Mouse (Mus musculus) left cerebral cortex, adult 9 months (tissue): ENCODE measurements around the gene Invs.
A peak's percentile ranks its signal among the peaks of the same experiment; 100 is the strongest.
"Not testable (repeated sequence)": the region's sequence is repeated elsewhere in the genome, so short reads cannot be mapped to it uniquely, and the experiment has no call there.

ENCODE experiments used
- DNase-seq, 2 experiments: peaks; one replicate each; pipeline ENCODE4 v3.0.0; 2022; ENCODE audit warnings: low spot score in 2 of 2

Gene Invs

DNA sequence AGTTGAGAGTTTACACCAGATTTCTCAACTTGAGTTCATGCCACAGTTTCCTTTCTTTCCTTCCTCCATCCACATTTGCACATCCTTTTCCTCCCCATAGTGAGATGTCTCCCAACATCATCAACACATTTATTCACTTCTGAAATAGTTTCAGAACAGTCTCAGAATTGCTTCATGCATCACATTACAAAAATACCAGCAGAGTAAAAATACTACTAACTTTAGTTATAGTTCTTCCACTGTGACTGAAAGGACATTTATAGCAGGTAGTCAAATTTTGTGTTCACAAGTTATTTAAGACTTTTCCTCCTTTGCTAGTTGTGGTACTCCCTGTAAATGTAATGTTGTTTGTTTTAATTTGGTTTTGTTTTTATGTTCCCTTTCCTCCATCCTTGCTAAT is 47.6 kb downstream of the Invs start:
- DNase-seq = no peak

DNA sequence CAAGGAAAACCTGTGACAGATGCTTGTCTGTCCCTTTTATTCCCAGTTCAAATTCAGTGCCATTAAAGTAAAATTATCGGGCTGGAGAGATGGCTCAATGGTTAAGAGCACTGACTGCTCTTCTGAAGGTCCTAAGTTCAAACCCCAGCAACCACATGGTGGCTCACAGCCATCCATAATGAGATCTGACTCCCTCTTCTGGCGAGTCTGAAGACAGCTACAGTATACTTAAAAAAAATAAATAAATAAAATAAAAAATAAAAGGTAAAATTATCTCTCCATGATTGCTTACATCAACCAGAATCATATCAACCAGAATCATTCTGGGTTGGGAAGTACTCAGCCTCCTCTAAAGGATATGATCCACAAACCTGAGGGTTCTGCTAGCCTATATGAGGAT is 48.5 kb downstream of the Invs start:
- DNase-seq = no peak

DNA sequence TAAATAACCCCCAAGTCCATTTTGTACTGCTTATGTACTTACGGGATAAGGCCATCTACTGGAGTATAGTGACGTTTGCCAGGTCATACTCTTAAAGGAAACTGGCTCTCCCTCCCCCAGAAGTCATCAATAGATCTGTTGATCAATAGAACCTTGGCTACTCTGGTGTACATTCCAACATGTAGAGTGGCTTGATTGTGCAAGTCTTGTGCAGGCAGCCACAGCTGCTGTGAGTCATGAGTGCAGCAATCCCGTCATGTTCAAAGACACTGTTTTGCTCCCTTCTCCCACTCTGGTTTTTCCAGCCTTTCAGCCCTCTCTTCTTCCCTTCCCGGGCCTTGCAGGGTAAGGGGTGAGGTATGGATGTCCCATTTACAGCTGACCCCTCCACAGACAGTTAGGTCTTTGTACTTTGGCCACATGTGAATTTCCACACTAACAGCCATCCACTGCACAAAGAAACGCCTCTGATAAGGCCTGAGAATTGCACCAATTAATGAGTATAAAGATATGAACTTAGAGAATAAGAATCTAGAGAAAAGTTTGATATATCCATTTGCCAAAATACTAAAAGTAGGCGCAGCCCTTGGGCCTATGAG is 53.0 kb downstream of the Invs start:
- DNase-seq = no peak

DNA sequence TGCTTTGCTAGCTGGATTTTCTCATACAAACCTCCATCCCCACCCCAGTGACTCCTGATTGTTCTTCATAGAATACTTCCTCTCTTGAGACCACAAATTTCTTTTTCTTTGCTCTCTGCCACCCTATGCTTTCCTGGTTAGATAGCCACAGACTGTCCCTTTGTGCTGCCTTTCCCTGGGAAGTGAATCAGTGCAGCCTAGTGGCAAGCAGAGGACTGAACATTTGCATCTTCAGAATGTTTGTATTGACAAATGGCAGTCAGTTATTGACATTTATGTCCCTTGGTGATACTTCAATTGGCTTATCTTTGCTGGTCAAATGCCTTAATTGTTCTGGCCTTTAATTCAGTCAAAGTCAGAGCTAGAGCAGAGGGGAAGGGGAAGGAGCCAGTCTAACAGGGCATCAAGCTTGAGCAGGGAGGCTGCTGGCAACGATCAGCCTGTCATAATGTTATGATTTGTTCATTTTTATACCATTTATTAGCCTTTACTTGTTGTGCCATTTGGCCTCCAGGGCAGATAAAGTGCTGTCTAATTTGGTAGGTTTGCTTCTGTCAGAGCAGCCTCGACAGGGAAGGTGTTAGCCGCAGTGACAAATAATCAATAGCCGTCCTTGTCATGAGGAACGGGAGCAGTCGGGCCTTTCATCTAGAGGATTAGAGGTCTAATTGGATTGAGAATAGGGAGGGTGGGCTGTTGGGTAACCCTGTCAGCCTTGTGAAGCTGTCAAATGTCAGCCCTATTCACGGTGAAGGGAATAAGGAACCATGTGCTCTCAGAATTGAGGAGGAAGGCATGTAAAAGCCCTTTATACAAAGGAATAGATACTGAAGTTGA is 55.6 kb downstream of the Invs start:
- no peak for DNase-seq

DNA sequence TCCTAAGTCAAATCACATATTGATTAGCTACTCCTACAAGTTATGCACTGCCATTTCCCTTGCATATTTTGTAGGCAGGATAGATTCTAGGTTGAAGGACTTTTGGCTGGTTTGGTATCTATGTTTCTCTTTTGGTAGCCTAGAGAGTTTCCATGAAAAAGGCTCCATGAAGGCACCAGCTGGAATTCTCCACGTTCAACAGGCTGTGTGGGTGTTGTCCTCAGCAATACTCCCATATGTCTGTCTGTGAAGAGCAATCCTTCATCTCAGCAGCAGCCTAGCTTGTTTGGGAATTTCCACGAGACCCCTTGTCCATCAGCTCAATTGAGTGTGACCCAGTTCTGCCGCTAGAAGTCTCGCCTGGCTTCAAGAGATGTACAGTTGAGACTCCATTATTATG is 63.1 kb downstream of the Invs start:
- no peak for DNase-seq

DNA sequence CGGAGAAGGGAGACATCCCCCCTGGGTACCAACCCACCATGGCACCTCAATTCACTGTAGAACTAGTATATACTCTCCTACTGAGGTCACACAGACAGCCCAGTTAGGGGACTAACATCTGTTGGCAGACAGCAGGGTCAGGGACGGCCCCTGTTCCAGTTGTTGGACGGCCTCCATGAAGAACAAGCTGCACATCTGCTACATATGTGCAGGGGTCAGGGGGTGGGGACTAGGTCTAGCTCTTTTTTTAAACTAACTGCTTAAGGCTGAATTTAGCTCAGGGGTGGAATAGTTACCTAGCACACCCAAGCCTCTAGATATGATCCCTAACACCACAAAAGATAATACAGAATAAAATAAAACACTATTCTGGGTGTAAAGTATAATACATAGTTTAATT is 82.8 kb downstream of the Invs start:
- no peak for DNase-seq

DNA sequence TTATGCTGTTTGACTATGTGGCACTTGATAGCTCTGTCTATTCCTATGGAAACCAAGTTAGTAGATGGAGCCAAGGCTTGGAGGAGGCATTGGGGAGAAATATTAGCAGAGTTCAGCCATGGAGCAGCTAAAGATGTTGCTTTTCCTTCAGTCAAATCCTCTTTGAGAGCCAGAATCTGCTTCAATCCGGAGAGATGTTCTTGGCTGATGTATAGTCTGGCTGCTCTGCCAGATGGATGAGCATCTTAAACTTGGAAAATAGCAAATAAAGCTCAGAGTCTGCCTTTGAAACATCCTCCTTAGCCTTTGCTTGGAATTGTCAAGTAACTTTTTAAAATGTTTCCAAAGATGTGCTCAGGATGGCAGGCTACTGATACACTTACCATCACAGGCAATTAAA is 91.5 kb downstream of the Invs start:
- DNase-seq = peak in 1 of 2 experiments; percentile 9

DNA sequence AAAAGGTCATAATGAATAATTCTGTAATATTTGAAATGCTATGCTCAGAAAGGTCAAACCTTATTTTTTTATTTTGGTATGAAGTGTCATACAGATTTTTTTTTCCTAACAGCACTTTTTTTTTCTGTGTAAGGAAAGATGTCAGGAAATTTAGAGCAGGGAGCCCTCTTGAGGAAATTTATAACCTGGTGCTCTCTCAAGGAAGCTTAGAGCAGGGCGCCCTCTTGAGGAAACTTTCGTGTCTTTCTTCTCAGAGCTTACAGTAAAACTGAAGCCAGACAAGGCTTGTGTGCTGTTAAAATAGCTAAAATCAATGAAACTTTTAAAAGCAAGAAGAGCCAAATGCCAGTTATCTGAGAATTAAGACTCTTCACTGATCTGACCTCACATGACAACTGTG is 101.4 kb downstream of the Invs start:
- peak; percentile 35 to 89 for DNase-seq

DNA sequence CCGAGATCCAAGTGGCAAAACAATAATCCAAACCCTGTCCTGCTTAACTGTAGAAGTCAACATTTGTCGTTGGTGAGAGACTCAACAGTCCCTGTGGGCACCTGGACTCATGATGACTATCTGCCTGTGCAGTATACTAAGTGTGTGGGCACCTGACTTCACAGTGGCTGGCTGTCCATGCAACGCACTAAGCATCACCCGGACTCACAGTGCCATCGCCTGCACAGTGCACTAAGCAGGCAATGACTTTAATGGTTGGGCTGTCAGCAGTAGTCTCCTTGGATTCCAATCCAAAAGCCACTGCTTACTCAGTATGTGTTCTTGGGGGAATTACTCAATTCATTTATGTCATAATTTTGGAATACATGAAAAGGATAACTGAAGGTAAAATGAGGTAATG is 102.9 kb downstream of the Invs start:
- no peak for DNase-seq

DNA sequence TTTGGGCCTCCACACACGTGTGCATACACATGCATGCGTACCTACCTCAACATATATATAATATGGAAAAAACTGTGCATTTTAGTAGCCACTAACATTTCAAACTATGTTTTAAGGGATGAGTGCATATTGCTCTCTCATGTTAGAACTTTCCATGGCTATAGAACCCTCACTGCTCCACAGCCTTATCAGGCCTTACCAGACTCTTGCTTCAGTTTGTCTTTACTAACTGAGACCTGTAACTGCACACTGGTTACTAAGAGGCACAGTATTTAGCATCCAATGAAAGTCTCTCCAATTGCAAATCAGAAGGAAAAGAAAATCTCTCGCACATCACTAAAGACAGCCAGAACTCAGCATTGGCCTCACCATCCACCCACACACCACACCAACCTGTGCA is 117.4 kb downstream of the Invs start:
- no peak for DNase-seq

DNA sequence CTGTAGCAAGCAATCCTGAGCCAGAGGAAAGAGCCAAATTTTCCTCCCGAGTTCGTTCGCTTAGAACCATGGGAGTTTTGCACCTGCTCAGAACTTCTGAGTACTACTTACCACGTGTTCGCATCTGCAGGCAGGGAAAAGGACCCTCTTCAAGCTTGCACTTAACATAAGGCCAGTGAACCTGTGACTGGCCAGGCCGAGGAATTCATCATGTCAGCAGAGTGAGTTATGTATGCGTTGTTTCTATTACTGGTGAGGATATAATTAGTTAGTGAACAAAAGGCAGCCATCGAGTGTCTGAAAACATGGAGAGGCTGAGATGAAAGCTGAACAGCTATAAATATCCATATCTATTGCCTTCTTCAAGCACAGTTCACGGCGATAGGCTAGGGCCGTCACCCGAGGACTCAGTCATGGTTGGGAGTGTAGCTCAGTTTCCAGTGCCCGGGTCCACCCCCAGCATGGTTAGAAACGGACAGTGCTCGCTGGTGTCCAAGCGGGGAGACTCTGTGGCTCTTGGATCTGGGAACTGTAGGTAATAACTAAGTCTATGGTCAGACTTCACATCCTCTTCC is 123.6 kb downstream of the Invs start:
- DNase-seq = no peak

DNA sequence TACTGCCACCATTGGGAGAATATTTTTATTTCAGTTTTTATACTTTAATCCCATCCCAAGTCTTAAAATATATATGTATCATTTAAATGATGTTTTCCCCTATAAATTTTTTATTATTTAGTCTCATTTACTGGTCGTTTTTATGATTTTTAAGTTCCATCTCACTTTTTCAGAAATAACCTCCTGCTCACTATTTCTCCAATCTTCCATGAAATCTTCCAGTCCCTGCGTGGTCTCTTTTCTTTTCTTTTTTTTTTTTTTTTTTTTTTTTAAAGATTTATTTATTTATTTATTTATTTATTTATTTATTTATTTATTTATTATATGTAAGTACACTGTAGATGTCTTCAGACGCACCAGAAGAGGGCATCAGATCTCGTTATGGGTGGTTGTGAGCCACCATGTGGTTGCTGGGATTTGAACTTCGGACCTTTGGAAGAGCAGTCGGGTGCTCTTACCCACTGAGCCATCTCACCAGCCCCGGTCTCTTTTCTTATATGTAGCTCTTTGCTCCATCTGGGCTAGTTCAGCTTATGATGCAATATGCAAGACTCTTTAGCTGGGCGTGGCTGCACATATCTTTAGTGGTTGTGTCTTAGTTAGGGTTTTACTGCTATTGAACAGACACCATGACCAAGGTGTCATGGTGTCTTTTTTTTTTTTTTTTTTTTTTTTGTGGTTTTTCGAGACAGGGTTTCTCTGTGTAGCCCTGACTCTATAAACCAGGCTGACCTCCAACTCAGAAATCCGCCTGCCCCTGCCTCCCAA is 126.3 kb downstream of the Invs start:
- DNase-seq = not testable (repeated sequence)

DNA sequence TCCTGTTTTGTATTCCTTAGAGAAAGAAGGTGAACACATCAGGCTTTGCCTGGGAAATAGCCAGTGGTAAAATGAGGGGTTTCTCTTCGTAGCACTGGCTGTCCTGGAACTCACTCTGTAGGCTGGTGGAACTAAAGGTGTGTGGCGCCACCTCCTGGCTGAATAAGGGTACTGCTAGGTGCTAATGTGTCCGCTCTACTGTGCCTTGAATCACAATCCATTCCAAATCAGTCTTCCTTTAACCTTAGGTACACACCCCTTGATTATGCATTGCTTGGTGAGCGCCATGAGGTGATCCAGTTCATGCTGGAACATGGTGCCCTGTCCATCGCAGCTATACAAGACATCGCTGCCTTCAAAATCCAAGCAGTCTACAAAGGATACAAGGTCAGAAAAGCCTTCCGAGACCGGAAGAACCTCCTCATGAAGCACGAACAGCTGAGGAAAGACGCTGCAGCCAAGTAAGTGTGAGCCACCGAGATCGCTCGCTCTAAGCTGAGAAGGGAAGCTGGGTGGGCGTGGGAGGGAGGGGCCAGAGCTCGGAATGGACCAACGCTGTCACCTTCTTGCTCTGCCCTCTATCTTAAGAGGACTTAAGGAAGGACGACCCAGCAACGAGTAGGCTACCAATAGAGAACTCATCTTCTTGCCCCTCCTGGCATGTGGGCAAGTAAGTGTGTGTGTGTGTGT is 127.9 kb downstream of the Invs start:
- DNase-seq = peak in 1 of 2 experiments; percentile 69

DNA sequence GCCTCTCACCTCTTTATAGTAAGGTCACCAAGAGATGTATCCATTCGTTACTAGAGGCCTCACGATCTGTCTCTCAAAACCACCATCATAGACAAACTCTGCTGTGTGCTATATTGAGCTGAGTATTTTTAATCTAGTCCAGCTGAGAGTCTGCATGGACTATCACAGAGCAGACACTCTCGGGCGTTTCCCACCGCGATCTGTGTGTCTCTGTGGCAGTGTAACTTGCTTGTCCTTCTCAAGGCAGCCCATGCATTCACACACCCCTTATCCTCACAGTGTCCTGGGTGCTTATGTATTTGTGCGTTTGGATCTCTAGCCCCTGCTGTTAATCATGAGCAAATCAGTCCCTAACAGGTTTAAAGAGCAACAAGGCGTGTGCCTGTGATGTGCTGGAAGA is 133.9 kb downstream of the Invs start:
- no peak for DNase-seq

DNA sequence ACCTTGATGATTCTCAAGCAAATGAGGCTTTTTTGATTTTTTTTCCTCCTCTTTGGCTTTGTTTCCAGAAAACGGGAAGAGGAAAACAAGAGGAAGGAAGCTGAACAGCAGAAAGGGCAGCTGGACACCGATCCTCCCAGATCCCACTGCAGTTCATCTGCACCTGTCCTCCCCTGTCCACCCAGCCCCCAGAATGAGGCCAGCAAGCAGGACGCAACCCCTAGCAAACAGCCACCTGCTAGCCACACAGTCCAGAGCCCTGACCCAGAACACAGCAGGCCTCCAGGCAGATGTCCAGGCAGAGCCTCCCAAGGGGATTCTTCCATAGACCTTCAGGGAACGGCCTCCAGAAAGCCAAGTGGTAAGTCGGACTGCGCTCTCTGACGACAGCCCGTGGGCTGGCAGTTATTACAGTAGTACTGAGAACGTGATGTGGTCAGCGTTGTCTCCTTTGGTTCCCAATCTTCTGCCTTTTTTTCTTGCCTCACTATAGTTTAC is 136.3 kb downstream of the Invs start:
- DNase-seq = no peak

DNA sequence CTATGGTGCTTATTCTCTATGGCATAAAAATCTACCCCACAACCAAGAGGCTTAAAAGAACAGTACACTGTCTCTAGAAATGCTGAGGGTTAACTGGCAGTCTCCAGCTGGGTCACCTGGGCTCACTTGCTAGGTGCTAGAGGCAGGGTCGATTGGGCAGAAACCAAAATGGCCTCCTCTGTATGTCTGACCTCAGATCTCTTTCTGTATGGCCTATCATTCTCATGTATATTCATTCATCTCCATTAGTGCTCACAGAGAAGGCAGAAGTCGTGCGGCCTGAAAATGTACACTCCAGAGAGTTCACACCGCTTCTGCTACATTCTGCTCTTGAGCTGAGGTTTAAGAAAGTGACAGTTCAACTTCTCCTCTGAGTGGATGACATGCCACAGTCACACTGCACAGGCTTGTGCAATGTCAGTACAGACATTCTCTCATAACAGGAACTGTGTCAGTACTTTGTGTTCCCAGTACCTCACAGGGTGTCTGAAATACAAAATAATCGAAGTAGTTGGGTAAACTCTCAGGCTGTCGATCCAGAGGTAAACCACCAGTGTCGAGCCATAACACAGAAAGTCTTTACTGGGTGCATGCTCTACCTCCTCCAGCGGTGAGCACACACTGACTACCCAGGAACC is 139.4 kb downstream of the Invs start:
- no peak for DNase-seq

DNA sequence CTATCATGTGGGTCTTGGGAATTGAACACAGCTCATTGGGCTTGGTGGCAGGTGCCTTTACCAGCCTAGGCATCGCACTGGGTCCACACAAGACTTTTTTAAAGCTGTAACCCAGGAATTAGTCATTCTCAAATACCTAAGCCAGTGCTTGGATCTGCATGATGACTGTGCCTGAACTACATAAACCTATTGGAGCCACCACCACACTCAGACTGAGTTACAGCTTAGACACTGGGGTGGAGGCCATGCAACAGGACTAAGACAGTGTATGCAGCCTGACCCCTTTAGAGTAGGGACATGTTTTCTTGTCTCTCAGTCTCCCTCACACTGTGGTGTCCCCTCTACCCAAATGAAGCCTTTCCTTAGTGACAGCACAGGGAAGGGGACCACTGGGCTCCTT is 143.1 kb downstream of the Invs start:
- no peak for DNase-seq

DNA sequence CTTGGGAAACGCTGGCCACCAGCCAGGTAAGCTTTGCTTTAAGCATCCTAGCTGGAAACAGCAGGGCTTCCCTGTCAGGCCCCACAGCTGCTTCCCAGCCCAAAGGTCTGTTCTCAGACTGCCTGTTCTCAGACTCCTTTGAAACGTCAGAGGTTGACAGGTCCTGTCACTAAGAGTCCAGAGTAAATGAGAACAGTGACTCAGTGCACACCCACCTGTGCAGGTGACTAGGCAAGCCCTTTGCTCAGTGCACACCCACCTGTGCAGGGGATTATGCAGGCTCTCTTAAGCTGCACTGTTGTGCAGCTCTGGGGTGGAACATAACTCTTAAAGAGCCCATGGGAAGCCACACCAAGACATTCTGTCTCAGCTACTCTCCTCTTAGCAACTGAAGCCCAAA is 144.2 kb downstream of the Invs start:
- DNase-seq = no peak

DNA sequence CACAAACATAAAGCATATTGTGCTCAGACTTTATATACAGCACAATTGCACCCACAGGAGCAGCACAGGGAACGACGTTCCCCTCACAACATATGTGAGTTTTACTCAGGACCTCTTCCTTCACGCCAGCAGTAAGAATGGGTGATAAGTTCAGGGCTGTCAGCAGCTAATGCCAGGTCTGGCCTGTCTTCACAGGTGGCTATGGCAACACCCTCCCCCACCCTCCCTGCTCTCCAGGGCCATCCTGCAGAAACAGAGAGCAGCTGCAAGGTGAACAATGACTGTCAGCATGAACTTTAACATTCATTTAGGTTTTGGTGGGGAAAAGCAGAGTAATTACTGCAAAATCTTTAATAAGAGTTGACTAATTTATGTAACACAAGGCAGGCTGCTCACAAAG is 147.9 kb downstream of the Invs start:
- DNase-seq = no peak

DNA sequence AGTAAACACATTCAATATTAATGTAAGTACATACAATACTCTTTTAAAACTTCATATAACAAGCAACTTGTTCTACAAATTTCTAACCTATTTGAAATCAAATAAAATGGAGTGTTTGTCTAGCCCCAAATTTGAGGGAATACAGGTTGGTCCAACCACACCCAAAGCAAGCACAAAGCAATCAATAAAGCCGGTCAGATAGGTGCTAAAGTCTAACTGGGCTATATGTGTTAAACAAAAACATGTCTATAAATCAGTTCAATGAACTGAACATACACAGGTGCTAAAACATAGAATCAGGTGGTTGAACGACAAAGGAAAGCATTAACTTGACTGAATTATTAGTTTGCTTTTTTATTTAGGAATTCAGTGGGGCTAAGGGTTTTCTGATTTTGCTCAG is 148.5 kb downstream of the Invs start:
- DNase-seq = no peak

DNA sequence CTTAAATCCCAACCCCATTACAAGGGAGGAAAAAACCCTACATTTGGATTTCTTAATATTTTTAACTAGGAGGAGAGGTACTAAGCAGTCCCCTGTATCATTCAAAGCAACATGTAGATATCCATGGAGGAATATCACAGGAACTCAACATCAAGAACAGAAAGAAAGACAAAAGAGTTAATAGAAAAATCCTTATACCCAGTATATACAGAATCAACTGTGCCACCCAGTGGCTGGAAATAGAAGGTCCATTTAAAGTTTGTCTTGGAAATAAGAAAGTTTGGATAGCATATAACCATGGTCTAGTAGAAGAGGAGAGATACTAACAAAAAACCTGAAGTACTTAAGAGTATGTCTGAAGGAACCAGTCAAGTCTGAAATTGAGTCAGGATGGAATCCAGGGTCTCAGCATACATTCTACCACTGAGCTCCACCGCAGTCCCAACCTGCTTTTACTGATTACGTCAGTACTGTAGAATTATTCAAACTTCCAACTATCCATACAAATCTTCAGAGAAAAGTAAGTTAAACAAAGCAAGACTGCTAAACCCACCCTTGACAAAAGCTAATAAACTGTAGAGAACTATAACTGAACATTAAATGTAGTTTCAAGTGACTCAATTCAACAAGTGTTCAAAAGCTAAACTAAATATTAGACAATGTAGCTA is 174.7 kb downstream of the Invs start:
- peak in 1 of 2 experiments; percentile 15 for DNase-seq
